Mouse (Mus musculus): ENCODE data around the gene Lair1. TPM values are rescaled to one million over a fixed set of nuclear protein-coding genes. Genes with fewer than 3 reads are reported as not detected.
A peak's percentile ranks its signal among the peaks of the same experiment; 100 is the strongest.

The Lair1 gene
- 26.3 and 34.1 TPM in 2 replicates for polyA plus RNA-seq (2012; rRNA removed)

DNA sequence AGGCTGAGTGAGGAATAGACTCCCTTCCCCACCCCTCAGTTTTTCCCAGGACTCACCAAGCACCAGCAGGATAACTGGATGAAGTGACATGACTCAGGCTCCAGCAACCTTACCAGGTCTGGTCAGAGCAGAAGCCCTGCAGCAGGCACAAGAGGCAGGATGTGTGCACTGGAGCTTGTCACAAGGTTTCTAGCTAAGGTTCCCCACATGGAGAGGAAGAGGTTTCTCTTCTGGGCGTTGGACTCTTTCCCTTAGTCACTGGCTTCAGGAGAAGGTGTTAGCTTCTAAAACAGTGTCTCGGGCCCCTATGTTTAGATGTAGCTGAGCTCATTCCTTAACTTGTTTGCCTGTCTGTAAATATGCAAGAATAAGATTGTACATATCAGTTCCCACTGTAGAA, at the start of gene Lair1:
Gene Lair1, minus strand, starts transcription at position 192 of the 400 bp plus-strand sequence.
- 9% methylated on average over 2 of the region's 2 CpGs for WGBS
- TF ChIP-seq POLR2A (IDR thresholded peaks at IDR 0.05; ENCODE audit: low read depth, low read length) = no peak
- peak within 1 kb of the TSS; percentile 37 for H3K4me3 ChIP-seq (ENCODE audit: extremely low read depth, insufficient read depth, insufficient read length)
- no peaks in the 10 kb centered on the region for H3K36me3 ChIP-seq (ENCODE audit: control insufficient read depth, insufficient read depth, low read length)
- H3K27me3 ChIP-seq (ENCODE audit: control insufficient read depth, insufficient read depth, low read length) = no peaks in the 10 kb centered on the region
- H3K27ac ChIP-seq (ENCODE audit: insufficient read depth, low read length) = peak within 1 kb of the TSS; percentile 82
- peak in 1 of 2 experiments; percentile 40 for DNase-seq (ENCODE audit: low read depth in 1 of 2, low spot score in 2 of 2)
- H3K4me1 ChIP-seq (ENCODE audit: control insufficient read depth, insufficient read depth, insufficient read length) = peaks cover 8% of the 10 kb centered on the region; the same call in 1 of the 2 replicates

DNA sequence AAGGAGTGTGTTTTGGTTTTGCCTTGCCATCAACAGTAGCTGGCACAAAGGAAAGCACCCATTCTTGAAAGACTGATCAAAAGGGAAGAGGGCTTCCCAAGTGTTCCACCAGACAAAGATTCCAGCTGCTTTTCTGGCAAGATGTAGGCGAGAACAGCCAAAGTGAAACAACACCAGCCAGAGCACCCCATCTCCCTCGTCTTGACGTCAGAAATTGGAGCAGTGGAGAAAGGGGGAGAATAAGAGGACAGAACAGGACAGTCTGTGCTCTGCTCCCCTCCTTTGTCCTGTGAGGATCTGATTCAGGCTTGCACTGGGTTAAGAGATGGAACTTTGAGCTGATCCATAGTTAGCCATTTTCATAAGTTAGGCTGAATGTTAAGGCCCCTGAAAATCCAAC, 48.8 kb upstream of the Lair1 start:
- H3K27me3 ChIP-seq (ENCODE audit: control insufficient read depth, insufficient read depth, low read length) = no peaks in the 10 kb centered on the region
- no peaks in the 10 kb centered on the region for H3K36me3 ChIP-seq (ENCODE audit: control insufficient read depth, insufficient read depth, low read length)
- no peaks in the 10 kb centered on the region for H3K4me1 ChIP-seq (ENCODE audit: control insufficient read depth, insufficient read depth, insufficient read length)
- WGBS = 72% methylated on average over 3 of the region's 3 CpGs
- no peak overlapping the region for H3K4me3 ChIP-seq (ENCODE audit: extremely low read depth, insufficient read depth, insufficient read length)
- DNase-seq (ENCODE audit: low read depth in 1 of 2, low spot score in 2 of 2) = no peak
- no peak overlapping the region for H3K27ac ChIP-seq (ENCODE audit: insufficient read depth, low read length)
- TF ChIP-seq POLR2A (IDR thresholded peaks at IDR 0.05; ENCODE audit: low read depth, low read length) (no peak), CTCF (IDR thresholded peaks at IDR 0.05; ENCODE audit: extremely low read depth, insufficient read depth, insufficient read length, insufficient replicate concordance) (no peak)

DNA sequence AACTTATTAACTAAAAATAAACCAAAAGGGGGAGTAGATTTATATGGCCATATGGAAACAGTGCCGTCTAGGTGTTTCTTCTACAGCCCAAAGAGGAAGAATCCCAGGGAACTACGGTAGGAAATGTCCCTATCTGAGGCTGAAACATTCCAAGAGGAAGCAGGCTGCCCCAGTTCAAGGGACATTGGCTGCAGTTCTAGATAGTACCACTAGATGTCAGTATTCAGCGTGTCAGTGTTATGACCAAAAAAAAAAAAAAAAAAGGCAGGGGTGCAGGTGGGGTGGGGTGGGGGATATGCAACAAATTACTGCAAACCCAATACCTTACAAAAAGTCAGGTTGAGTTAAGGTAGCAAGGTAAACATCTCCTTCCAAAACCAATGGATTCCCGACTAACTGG, 40.4 kb upstream of the Lair1 start:
- DNase-seq (ENCODE audit: low read depth in 1 of 2, low spot score in 2 of 2) = no peak
- WGBS = 17% methylated on average over 4 of the region's 4 CpGs
- TF ChIP-seq POLR2A (IDR thresholded peaks at IDR 0.05; ENCODE audit: low read depth, low read length) = no peak
- peak; percentile 35; the same call in 1 of the 2 replicates for TF ChIP-seq CTCF (IDR thresholded peaks at IDR 0.05; ENCODE audit: extremely low read depth, insufficient read depth, insufficient read length, insufficient replicate concordance)

DNA sequence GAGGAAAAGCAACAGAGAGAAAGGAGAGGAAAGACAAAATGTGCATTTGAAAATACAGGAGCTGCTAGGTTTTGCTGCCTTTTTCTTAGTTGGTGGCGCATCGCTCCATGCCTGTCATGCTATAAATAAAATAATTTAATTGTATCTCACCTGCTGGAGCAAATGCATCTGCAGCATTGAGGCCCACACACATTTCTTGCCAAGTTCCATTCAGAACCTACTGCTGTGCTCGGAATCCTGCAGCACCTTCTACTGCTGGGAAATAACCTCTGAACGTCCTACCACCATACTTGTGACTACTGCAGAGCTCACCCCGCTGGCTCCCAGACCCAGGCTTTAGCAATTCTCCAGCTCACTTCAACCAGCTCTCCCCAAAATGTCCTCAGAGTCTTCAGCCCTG, 38.1 kb upstream of the Lair1 start:
- H3K4me1 ChIP-seq (ENCODE audit: control insufficient read depth, insufficient read depth, insufficient read length) = no peaks in the 10 kb centered on the region
- H3K27ac ChIP-seq (ENCODE audit: insufficient read depth, low read length) = no peak overlapping the region
- no peaks in the 10 kb centered on the region for H3K36me3 ChIP-seq (ENCODE audit: control insufficient read depth, insufficient read depth, low read length)
- no peak for TF ChIP-seq POLR2A (IDR thresholded peaks at IDR 0.05; ENCODE audit: low read depth, low read length)
- no peak for TF ChIP-seq CTCF (IDR thresholded peaks at IDR 0.05; ENCODE audit: extremely low read depth, insufficient read depth, insufficient read length, insufficient replicate concordance)
- H3K4me3 ChIP-seq (ENCODE audit: extremely low read depth, insufficient read depth, insufficient read length) = no peak overlapping the region
- WGBS = 90% methylated on average over 5 of the region's 5 CpGs
- H3K27me3 ChIP-seq (ENCODE audit: control insufficient read depth, insufficient read depth, low read length) = no peaks in the 10 kb centered on the region
- DNase-seq (ENCODE audit: low read depth in 1 of 2, low spot score in 2 of 2) = no peak

More for the DNA sequence above, 40.4 kb upstream of the Lair1 start:
- H3K4me3 ChIP-seq (ENCODE audit: extremely low read depth, insufficient read depth, insufficient read length) = no peak overlapping the region
- H3K27ac ChIP-seq (ENCODE audit: insufficient read depth, low read length) = no peak overlapping the region
- no peaks in the 10 kb centered on the region for H3K36me3 ChIP-seq (ENCODE audit: control insufficient read depth, insufficient read depth, low read length)
- H3K27me3 ChIP-seq (ENCODE audit: control insufficient read depth, insufficient read depth, low read length) = no peaks in the 10 kb centered on the region
- no peaks in the 10 kb centered on the region for H3K4me1 ChIP-seq (ENCODE audit: control insufficient read depth, insufficient read depth, insufficient read length)

DNA sequence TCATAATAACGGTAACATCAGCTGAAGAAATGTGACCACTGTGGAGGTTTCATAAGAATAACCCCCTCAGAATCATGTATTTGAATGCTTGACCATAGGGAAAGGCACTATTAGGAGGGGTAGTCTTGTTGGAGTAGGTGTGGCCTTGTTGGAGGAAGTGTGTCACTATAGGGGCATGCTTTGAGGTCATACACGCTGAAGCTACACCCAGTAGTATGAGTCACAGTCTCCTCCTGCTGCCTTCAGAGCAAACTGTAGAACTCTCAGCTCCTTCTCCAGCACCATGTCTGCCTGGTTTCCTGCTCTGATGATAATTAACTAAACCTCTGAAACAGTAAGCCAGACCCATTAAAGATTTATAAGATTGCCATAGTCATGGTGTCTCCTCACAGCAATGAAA, 35.8 kb upstream of the Lair1 start:
- Histone ChIP-seq H3K4me1 (ENCODE audit: control insufficient read depth, insufficient read depth, insufficient read length) (no peaks in the 10 kb centered on the region), H3K4me3 (ENCODE audit: extremely low read depth, insufficient read depth, insufficient read length) (no peak overlapping the region), H3K36me3 (ENCODE audit: control insufficient read depth, insufficient read depth, low read length) (no peaks in the 10 kb centered on the region), H3K27ac (ENCODE audit: insufficient read depth, low read length) (no peak overlapping the region), H3K27me3 (ENCODE audit: control insufficient read depth, insufficient read depth, low read length) (no peaks in the 10 kb centered on the region)
- TF ChIP-seq POLR2A (IDR thresholded peaks at IDR 0.05; ENCODE audit: low read depth, low read length) = no peak
- 49% methylated on average over 2 of the region's 2 CpGs for WGBS
- DNase-seq (ENCODE audit: low read depth in 1 of 2, low spot score in 2 of 2) = no peak

DNA sequence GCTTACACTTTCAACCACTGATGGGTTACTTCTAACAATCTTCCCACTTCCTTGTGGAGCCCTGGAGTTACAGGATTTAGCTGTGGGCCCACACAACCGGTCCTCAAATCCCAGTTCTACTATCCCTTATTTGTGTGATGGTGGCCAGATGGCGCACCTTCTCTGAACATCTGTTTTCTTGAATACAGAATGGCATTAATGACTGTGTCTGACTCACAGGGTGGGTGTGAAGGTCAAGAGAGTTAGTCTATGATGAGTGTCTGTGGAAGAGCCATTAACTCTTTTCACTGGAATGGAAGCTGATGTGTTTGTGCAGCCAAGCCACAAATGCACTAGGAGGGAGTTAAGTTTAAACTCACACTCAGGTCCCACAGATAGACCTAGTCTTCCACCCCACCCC, 35.3 kb upstream of the Lair1 start:
- 81% methylated on average over 2 of the region's 2 CpGs for WGBS
- TF ChIP-seq CTCF (IDR thresholded peaks at IDR 0.05; ENCODE audit: extremely low read depth, insufficient read depth, insufficient read length, insufficient replicate concordance) (no peak), POLR2A (IDR thresholded peaks at IDR 0.05; ENCODE audit: low read depth, low read length) (no peak)
- H3K27ac ChIP-seq (ENCODE audit: insufficient read depth, low read length) = no peak overlapping the region
- H3K27me3 ChIP-seq (ENCODE audit: control insufficient read depth, insufficient read depth, low read length) = no peaks in the 10 kb centered on the region
- no peak overlapping the region for H3K4me3 ChIP-seq (ENCODE audit: extremely low read depth, insufficient read depth, insufficient read length)
- H3K36me3 ChIP-seq (ENCODE audit: control insufficient read depth, insufficient read depth, low read length) = no peaks in the 10 kb centered on the region
- no peaks in the 10 kb centered on the region for H3K4me1 ChIP-seq (ENCODE audit: control insufficient read depth, insufficient read depth, insufficient read length)
- DNase-seq (ENCODE audit: low read depth in 1 of 2, low spot score in 2 of 2) = no peak

DNA sequence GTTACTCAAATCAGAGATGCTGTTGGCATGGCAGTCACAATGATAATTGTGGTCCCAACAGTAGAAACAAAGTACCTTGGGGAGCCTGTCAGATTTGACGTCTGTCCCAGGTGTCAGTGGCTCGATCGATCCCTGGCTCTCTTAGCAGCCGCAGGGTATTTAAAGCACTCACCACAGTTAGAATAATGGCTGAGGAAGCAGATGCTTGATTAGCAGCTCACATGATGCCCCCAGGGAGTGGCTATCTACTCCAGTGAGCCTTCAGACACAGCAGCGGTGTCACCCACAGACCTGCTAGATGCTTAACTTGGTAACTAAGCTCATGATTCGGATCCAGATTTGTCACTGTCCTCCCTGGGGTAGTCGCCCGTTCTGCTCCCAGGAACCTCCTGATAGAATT, 28.2 kb upstream of the Lair1 start:
- 47% methylated on average over 8 of the region's 8 CpGs for WGBS
- Histone ChIP-seq H3K36me3 (ENCODE audit: control insufficient read depth, insufficient read depth, low read length) (no peaks in the 10 kb centered on the region), H3K4me3 (ENCODE audit: extremely low read depth, insufficient read depth, insufficient read length) (no peak overlapping the region), H3K27ac (ENCODE audit: insufficient read depth, low read length) (no peak overlapping the region), H3K27me3 (ENCODE audit: control insufficient read depth, insufficient read depth, low read length) (no peaks in the 10 kb centered on the region), H3K4me1 (ENCODE audit: control insufficient read depth, insufficient read depth, insufficient read length) (peaks cover 10% of the 10 kb centered on the region)
- peak in 1 of 2 experiments; percentile 46 for DNase-seq (ENCODE audit: low read depth in 1 of 2, low spot score in 2 of 2)
- no peak for TF ChIP-seq POLR2A (IDR thresholded peaks at IDR 0.05; ENCODE audit: low read depth, low read length)
- no peak for TF ChIP-seq CTCF (IDR thresholded peaks at IDR 0.05; ENCODE audit: extremely low read depth, insufficient read depth, insufficient read length, insufficient replicate concordance)

All from spleen, adult 2 months (tissue).